Mouse (Mus musculus) MEL (cell line): ENCODE measurements around the gene Zfand5. TPM values are rescaled to one million over a fixed set of nuclear protein-coding genes. Genes with fewer than 3 reads are reported as not detected.

Experiments
- DNase-seq: peaks from one replicate; pipeline ENCODE4 v3.0.0; 2011; ENCODE audit warnings: low read depth, low spot score
- H3K27ac ChIP-seq: 2 replicates; pipeline ENCODE4 v1.5.1; 2012; ENCODE audit warnings: low read depth, mild to moderate bottlenecking, control low read depth, low read length, moderate library complexity; ENCODE audit not compliant: control insufficient read depth
- H3K27me3 ChIP-seq, 2 experiments: fragments of 150-350 bp in 1 of 2; sonication (generic) in 1 of 2; 2 replicates each; pipeline ENCODE4 v1.6.1; 2012; ENCODE audit warnings: low read length in 2 of 2, mild to moderate bottlenecking in 2 of 2, improper control_type of control experiment in 1 of 2, moderate library complexity in 1 of 2; ENCODE audit not compliant: insufficient read depth in 2 of 2, control insufficient read depth in 1 of 2
- H3K36me3 ChIP-seq, 2 experiments: 2 replicates each; pipeline ENCODE4 v1.6.1; 2012 to 2014; ENCODE audit warnings: low read length in 2 of 2, improper control_type of control experiment in 1 of 2, inconsistent platforms in 1 of 2, mild to moderate bottlenecking in 1 of 2; ENCODE audit not compliant: insufficient read depth in 2 of 2, control insufficient read depth in 1 of 2
- H3K4me1 ChIP-seq, 2 experiments: fragments of 150-350 bp in 1 of 2; sonication (generic) in 1 of 2; 2 replicates each; pipeline ENCODE4 v1.6.1; 2012; ENCODE audit warnings: low read length in 2 of 2, improper control_type of control experiment in 1 of 2, mild to moderate bottlenecking in 1 of 2; ENCODE audit not compliant: insufficient read depth in 2 of 2, control insufficient read depth in 1 of 2
- H3K4me3 ChIP-seq, 2 experiments: fragments of 150-350 bp in 1 of 2; sonication (generic) in 1 of 2; 2 replicates each; pipeline ENCODE4 v1.5.1; 2012; ENCODE audit warnings: low read depth in 2 of 2, low read length in 2 of 2, mild to moderate bottlenecking in 2 of 2, moderate library complexity in 2 of 2, control low read depth in 1 of 2, improper control_type of control experiment in 1 of 2; ENCODE audit not compliant: control insufficient read depth in 1 of 2, insufficient read depth in 1 of 2
- H3K79me2 ChIP-seq: 2 replicates; pipeline ENCODE4 v1.6.1; 2012; ENCODE audit warnings: mild to moderate bottlenecking, low read length, moderate library complexity; ENCODE audit not compliant: control insufficient read depth, poor library complexity, insufficient read depth
- H3K9ac ChIP-seq: 2 replicates; pipeline ENCODE4 v1.6.1; 2012; ENCODE audit warnings: low read depth, mild to moderate bottlenecking, control low read depth, low read length, moderate library complexity; ENCODE audit not compliant: control insufficient read depth, poor library complexity, severe bottlenecking
- H3K9me3 ChIP-seq: fragments of 150-350 bp; sonication (generic); replicated peaks from 2 replicates; pipeline ENCODE4 v1.6.1; 2012; ENCODE audit warnings: mild to moderate bottlenecking, low read length, improper control_type of control experiment, moderate library complexity; ENCODE audit not compliant: insufficient read depth
- BHLHE40 ChIP-seq: IDR thresholded peaks from 2 replicates; pipeline ENCODE4 v1.6.1; 2012; ENCODE audit warnings: low read depth, mild to moderate bottlenecking, inconsistent platforms, low read length, improper control_type of control experiment, borderline replicate concordance
- CHD1 ChIP-seq: IDR thresholded peaks from 2 replicates; pipeline ENCODE4 v1.6.1; 2012; ENCODE audit warnings: low read depth, mild to moderate bottlenecking, inconsistent platforms, low read length, improper control_type of control experiment
- CHD2 ChIP-seq: IDR thresholded peaks from 2 replicates; pipeline ENCODE4 v1.6.1; 2011; ENCODE audit warnings: low read length, improper control_type of control experiment
- EP300 ChIP-seq, 2 experiments: IDR thresholded peaks; 2 replicates each; pipeline ENCODE4 v1.6.1; 2011; ENCODE audit warnings: improper control_type of control experiment in 2 of 2, low read length in 2 of 2, low read depth in 1 of 2, mild to moderate bottlenecking in 1 of 2
- GABPA ChIP-seq: IDR thresholded peaks from 2 replicates; pipeline ENCODE4 v1.6.1; 2012; ENCODE audit warnings: low read depth, mild to moderate bottlenecking, inconsistent platforms, low read length, improper control_type of control experiment, moderate library complexity
- MAFK ChIP-seq: IDR thresholded peaks from 2 replicates; pipeline ENCODE4 v1.6.1; 2011; ENCODE audit warnings: low read depth, mild to moderate bottlenecking, low read length, improper control_type of control experiment, borderline replicate concordance
- MAZ ChIP-seq: IDR thresholded peaks from 2 replicates; pipeline ENCODE4 v1.6.1; 2012; ENCODE audit warnings: low read depth, mild to moderate bottlenecking, inconsistent platforms, low read length, improper control_type of control experiment
- MEF2A ChIP-seq: IDR thresholded peaks from 2 replicates; pipeline ENCODE4 v1.6.1; 2014; ENCODE audit warnings: low read depth, mild to moderate bottlenecking, inconsistent platforms, low read length, improper control_type of control experiment; ENCODE audit not compliant: poor library complexity, insufficient replicate concordance, severe bottlenecking; ENCODE audit errors: extremely low read depth
- MYB ChIP-seq: IDR thresholded peaks from 2 replicates; pipeline ENCODE4 v1.6.1; 2011; ENCODE audit warnings: mild to moderate bottlenecking, low read depth, low read length, improper control_type of control experiment
- MYC ChIP-seq: IDR thresholded peaks from 2 replicates; pipeline ENCODE4 v1.6.1; 2011; ENCODE audit warnings: low read depth, mild to moderate bottlenecking, low read length, improper control_type of control experiment, moderate library complexity
- NRF1 ChIP-seq: IDR thresholded peaks from 2 replicates; pipeline ENCODE4 v1.6.1; 2014; ENCODE audit warnings: low read depth, mild to moderate bottlenecking, inconsistent platforms, low read length, improper control_type of control experiment, moderate library complexity; ENCODE audit not compliant: poor library complexity, insufficient read depth, severe bottlenecking
- POLR2A ChIP-seq, 2 experiments: IDR thresholded peaks; 2 replicates each; pipeline ENCODE4 v1.6.1; 2011 to 2012; ENCODE audit warnings: low read length in 2 of 2, mild to moderate bottlenecking in 2 of 2, control low read depth in 1 of 2, improper control_type of control experiment in 1 of 2, low read depth in 1 of 2, moderate library complexity in 1 of 2; ENCODE audit not compliant: control insufficient read depth in 1 of 2, insufficient read depth in 1 of 2, poor library complexity in 1 of 2
- POLR2AphosphoS2 ChIP-seq: IDR thresholded peaks from 2 replicates; pipeline ENCODE4 v1.6.1; 2011; ENCODE audit warnings: low read length, improper control_type of control experiment
- POLR2AphosphoS5 ChIP-seq: IDR thresholded peaks from 2 replicates; pipeline ENCODE4 v1.6.1; 2012; ENCODE audit warnings: low read depth, borderline replicate concordance, mild to moderate bottlenecking, inconsistent platforms, low read length, moderate library complexity, mixed read lengths
- RAD21 ChIP-seq: IDR thresholded peaks from 2 replicates; pipeline ENCODE4 v1.6.1; 2011; ENCODE audit warnings: mild to moderate bottlenecking, low read depth, low read length, improper control_type of control experiment
- SIN3A ChIP-seq: IDR thresholded peaks from 2 replicates; pipeline ENCODE4 v1.6.1; 2012; ENCODE audit warnings: low read length, improper control_type of control experiment, inconsistent platforms
- TAL1 ChIP-seq: IDR thresholded peaks from 2 replicates; pipeline ENCODE4 v1.6.1; 2012; ENCODE audit warnings: mild to moderate bottlenecking, inconsistent platforms, low read length, moderate library complexity, mixed read lengths
- UBTF ChIP-seq: IDR thresholded peaks from 2 replicates; pipeline ENCODE4 v1.6.1; 2012; ENCODE audit warnings: low read depth, mild to moderate bottlenecking, inconsistent platforms, low read length, improper control_type of control experiment, moderate library complexity, borderline replicate concordance; ENCODE audit not compliant: insufficient read depth
- ZC3H11A ChIP-seq: IDR thresholded peaks from 2 replicates; pipeline ENCODE4 v1.6.1; 2012; ENCODE audit warnings: low read depth, mild to moderate bottlenecking, inconsistent platforms, low read length, improper control_type of control experiment
- ZNF384 ChIP-seq: IDR thresholded peaks from 2 replicates; pipeline ENCODE4 v1.6.1; 2012; ENCODE audit warnings: low read depth, mild to moderate bottlenecking, inconsistent platforms, low read length, improper control_type of control experiment
- polyA plus RNA-seq, 2 experiments: library from polyadenylated mRNA; stranded (reverse) in 1 of 2; unstranded in 1 of 2; fragments of >175 nt in 1 of 2; fragments of >200 nt in 1 of 2; gene quantifications; 2 replicates each; pipeline versions ENCODE4 v1.2.1 to v1.2.4; 2012; ENCODE audit warnings: low replicate concordance in 2 of 2, low read depth in 1 of 2; ENCODE audit not compliant: insufficient read length in 2 of 2, insufficient read depth in 1 of 2, missing spikeins in 1 of 2
- total RNA-seq: library from RNA; depleted of rRNA; stranded (reverse); fragments of 300-350 nt; gene quantifications from 2 replicates; pipeline ENCODE4 v1.2.3, GENCODE M21; 2012

The Zfand5 gene
- total and polyA plus RNA-seq, 3 experiments, result 48.1 to 66.8 (median 51.5) TPM

- Histone ChIP-seq H3K36me3 (no peaks in the 10 kb centered on the region), H3K27me3 (peaks cover 0 to under 1% of the 10 kb centered on the region in 2 experiments; a peak in 1 of 4 replicates), H3K4me1 (no peaks in the 10 kb centered on the region), H3K4me3 (no peak overlapping the region), H3K9ac (no peak overlapping the region), H3K79me2 (no peaks in the 10 kb centered on the region), H3K9me3 (no peaks in the 10 kb centered on the region), H3K27ac (no peak overlapping the region)
- TF ChIP-seq GABPA (no peak), NRF1 (no peak), POLR2AphosphoS5 (no peak), MAZ (no peak), POLR2AphosphoS2 (no peak), ZC3H11A (no peak), ZNF384 (no peak), MYB (no peak), EP300 (IDR thresholded peaks at IDR 0.05; ENCODE audit: low read depth in 1 of 2, low read length in 2 of 2) (no peak), MAFK (no peak), CHD2 (no peak), CHD1 (no peak), BHLHE40 (no peak), SIN3A (no peak), RAD21 (no peak), POLR2A (IDR thresholded peaks at IDR 0.05; ENCODE audit: control insufficient read depth in 1 of 2, insufficient read depth in 1 of 2, low read depth in 1 of 2, low read length in 2 of 2, poor library complexity in 1 of 2) (no peak), MYC (no peak), UBTF (no peak), MEF2A (no peak), TAL1 (no peak)
- DNase-seq, result no peak
Measured at GRCm38 (mm10) chr19:21330305-21331115, 58.4 kb downstream of the Zfand5 start.
